Mouse (Mus musculus): ENCODE data around the gene Map3k13.
"Not testable (repeated sequence)": the region's sequence is repeated elsewhere in the genome, so short reads cannot be mapped to it uniquely, and the experiment has no call there.

Map3k13 gene

DNA sequence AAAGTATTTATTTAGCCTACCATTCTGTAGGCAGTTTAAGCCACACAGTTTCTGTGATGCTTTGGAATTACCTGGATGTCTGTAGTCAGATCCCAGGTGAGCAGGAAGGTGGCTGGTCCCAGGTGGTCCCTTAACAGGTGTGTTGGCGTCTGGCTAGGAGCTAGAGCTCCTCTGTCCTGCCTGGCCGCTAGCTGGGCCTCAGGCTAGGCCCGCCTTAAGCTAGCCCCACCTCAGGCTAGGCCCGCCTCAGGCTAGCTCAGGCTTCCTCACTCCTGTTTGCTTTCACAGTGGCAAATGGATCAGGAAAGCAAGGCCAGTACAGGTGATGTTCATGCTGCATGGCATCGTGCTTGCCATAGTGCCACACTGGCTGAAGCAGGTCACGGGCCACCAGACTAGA, 112.8 kb downstream of the Map3k13 start:
- no peak for DNase-seq (ENCODE audit: low read depth, low spot score)

GRCm38 (mm10) chr16:21908906-21909305, 114.8 kb downstream of the Map3k13 start:
- not testable (repeated sequence) for DNase-seq (ENCODE audit: low read depth, low spot score)

GRCm38 (mm10) chr16:21913347-21913746, 119.2 kb downstream of the Map3k13 start:
- DNase-seq (ENCODE audit: low read depth, low spot score): peak; percentile 26

DNA sequence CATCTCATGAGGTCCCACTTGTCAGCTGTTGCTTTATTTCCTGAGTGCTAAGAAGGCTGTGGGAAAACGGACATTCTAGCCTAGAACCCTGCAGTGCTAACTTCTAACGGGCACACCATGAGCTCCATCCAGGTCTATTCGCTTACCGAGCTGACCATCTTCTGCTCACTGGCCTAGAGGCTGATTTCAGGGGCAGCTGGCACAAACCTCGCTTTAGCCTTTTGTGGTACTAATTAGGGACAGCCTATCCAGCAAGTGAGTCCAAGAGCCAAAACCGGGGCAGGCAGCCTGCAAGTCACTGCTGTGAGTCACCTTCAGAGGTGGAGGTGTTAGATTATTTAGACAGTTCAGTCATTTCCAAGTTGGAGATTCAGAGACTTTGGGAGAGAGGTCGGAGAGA, 122.5 kb downstream of the Map3k13 start:
- no peak for DNase-seq (ENCODE audit: low read depth, low spot score)

GRCm38 (mm10) chr16:21928471-21928870, 134.3 kb downstream of the Map3k13 start:
- no peak for DNase-seq (ENCODE audit: low read depth, low spot score)

DNA sequence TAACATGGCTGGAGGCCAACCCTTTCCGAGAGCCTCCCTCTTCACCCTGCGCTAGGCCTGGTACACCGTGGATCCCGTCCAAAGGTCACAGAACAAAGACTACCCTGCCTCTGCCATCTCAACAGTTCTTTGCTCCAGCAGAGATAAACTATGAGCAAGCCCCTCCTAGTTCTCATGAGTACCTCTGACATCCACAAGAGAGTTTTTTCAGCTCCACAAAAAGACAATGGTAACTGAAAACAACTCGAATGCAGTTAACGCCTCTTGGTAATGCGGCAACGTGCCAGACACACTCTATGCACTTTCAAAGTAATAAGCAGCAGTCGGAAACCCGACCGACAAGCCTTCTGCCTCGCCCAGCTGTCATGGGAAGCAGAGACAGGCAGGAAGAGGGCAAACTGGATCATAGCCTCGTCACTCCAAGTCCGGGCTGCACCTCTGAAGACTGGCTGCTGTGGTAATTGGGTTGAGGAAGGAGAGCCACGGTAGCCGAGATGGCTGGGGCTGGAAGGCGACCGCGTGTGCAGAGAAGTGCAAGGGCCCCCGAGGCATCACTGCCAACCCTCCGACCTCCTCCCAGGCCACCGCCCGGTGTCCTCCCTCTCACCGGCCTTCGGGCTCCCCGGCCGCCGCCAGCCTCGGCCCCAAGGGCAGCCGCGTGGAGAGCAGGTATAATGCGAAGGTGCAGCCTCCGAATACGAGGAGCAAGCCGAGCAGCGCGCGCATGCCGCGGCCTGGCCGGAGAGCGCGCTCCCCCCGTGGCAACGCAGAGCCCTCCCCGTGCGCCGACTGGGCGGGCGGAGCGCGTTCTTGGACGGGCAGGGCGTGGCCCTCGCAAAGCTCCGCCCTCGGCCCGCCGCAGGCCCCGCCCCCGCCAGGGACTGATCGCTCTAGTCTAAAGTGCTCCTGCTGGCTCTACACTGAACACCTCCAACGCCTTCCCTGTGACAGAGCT, 152.9 kb downstream of the Map3k13 start, which contains the start of gene Tmem41a:
Tmem41a (minus strand) TSS at position 792 of the 955 bp plus-strand sequence.
- DNase-seq (ENCODE audit: low read depth, low spot score): peak; percentile 71

DNA sequence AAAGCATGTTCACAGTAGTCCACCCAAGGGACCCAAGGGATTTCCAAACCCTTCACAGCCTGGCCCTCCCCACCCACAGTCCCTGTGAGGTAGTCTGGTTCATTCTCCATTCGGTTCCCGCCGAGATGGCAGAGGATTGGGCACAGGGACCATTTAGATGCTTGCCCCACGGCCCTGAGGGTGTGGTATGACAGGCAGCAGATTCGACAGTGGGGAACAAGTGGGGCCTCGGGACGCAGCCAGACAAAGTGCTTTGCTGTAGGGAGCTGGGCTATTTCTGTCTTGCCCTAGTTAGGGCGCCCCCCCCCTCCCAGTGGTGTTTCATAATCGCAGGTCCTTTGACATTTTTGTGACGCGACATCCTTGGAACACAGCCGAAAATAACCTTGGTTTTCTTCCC, 161.4 kb downstream of the Map3k13 start:
- no peak for DNase-seq (ENCODE audit: low read depth, low spot score)

DNA sequence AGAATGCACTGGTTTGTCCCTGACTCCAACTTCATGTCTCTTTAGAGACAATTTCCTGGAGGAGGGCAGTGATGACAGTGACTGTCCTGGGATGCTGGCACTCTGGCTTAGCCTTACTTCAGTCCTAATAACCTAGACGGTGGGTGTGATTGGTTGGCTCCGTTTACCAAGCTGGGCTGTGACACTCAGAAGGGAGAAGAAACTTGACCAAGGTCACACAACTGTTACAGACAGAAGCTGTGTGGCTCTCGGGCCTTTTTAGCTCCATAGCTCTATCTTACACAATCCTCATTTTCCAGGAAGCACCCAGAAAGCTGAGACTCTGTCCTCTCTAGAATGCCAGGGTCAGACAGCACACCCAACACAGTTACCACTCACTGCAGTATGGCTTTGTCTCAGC, 171.4 kb downstream of the Map3k13 start:
- no peak for DNase-seq (ENCODE audit: low read depth, low spot score)

- DNase-seq (ENCODE audit: low read depth, low spot score): no peak
Measured at GRCm38 (mm10) chr16:21969874-21970273, 175.7 kb downstream of the Map3k13 start.

- DNase-seq (ENCODE audit: low read depth, low spot score): no peak
Measured at GRCm38 (mm10) chr16:21970536-21970935, 176.4 kb downstream of the Map3k13 start.

DNA sequence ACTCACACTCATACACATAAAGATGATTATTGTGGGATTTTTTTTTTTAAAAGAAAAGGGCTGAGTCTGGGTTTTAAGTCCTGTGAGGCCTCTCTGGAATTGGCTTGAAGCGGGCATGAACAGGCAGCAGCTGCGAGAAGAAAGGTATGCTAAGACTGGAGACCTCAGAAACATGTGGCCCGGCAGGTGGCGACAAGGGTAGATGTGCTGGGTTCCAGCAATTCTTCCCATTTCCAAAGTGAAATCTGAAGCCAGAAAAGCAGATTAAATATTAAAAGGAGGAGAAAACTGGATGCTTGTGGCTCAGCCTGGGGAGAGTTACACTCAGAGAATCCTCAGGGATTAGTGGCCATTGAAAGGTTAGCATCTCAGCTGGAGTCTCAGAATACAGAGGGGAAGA, 177.3 kb downstream of the Map3k13 start:
- no peak for DNase-seq (ENCODE audit: low read depth, low spot score)

- no peak for DNase-seq (ENCODE audit: low read depth, low spot score)
Measured at GRCm38 (mm10) chr16:21976203-21976602, 182.1 kb downstream of the Map3k13 start.

DNA sequence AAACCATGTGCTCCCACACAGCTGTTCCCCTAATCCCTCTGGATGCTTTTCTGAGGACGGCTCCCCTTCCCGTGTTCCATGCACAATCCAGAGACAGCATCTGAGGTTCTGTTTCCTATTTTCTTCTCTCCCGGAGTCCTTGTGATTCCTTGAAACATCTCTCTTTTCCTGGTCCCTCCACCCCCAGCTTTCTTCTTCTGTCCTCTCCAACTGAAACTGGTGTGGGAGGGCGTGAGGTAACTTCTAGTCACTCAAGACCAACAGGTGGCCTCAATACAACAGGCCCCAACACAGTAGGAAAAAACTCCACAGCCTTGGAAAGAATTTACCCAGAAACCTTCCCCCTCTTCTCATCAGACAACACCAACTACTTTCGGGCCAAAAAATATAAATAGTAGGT, 183.2 kb downstream of the Map3k13 start:
- DNase-seq (ENCODE audit: low read depth, low spot score): no peak

Data from telencephalon, adult 2 months (tissue).